Mouse (Mus musculus) limb, embryonic 10.5 days (tissue): ENCODE data around the gene Icam2. TPM values are rescaled to one million over a fixed set of nuclear protein-coding genes. Genes with fewer than 3 reads are reported as not detected.

ENCODE experiments used
- DNase-seq: peaks from one replicate; pipeline ENCODE4 v3.0.0-alpha.2; 2017; ENCODE audit warnings: low spot score
- H3K27ac ChIP-seq: fragments of 300-500 bp; sonication (generic); 2 replicates; pipeline ENCODE4 v1.5.1; 2016; ENCODE audit warnings: mild to moderate bottlenecking
- H3K27me3 ChIP-seq: fragments of 300-500 bp; sonication (generic); 2 replicates; pipeline ENCODE4 v1.6.1; 2016; ENCODE audit warnings: low read depth, mild to moderate bottlenecking; ENCODE audit not compliant: poor library complexity, severe bottlenecking
- H3K36me3 ChIP-seq: fragments of 300-500 bp; sonication (generic); 2 replicates; pipeline ENCODE4 v1.6.1; 2016; ENCODE audit warnings: mild to moderate bottlenecking, moderate library complexity
- H3K4me1 ChIP-seq: fragments of 300-500 bp; sonication (generic); 2 replicates; pipeline ENCODE4 v1.6.1; 2016
- H3K4me3 ChIP-seq: fragments of 300-500 bp; sonication (generic); 2 replicates; pipeline ENCODE4 v1.5.1; 2016; ENCODE audit warnings: mild to moderate bottlenecking, moderate library complexity
- H3K9me3 ChIP-seq: fragments of 300-500 bp; sonication (generic); replicated peaks from 2 replicates; pipeline ENCODE4 v1.6.1; 2016; ENCODE audit warnings: mild to moderate bottlenecking
- WGBS: fragments of 180-500 bp; shearing (Covaris S2); methylation state at CpG from one replicate; pipeline ENCODE4 v1.1.7; 2016; 5-methylcytosine and 5-hydroxymethylcytosine counted together
- polyA plus RNA-seq: library from polyadenylated mRNA; unstranded; fragments of >200 nt; fragmentation: Nextera tagmentation; extraction: Ambion mirVana; gene quantifications from 2 replicates; pipeline ENCODE4 v1.2.1, GENCODE M21; 2016

Icam2 gene
- polyA plus RNA-seq, 1 experiment from 2014 or later, result 24.7 TPM

GRCm38 (mm10) chr11:106386409-106386808, 1.5 kb downstream of the Icam2 start:
- Histone ChIP-seq H3K27ac (no peak overlapping the region), H3K9me3 (no peaks in the 10 kb centered on the region), H3K4me1 (peaks cover 10% of the 10 kb centered on the region; the same call in 1 of the 2 replicates), H3K27me3 (no peaks in the 10 kb centered on the region), H3K36me3 (no peaks in the 10 kb centered on the region), H3K4me3 (no peak overlapping the region)
- DNase-seq, result no peak
- WGBS, result 93% methylated on average over 3 of the region's 3 CpGs

GRCm38 (mm10) chr11:106383051-106383790, 4.7 kb downstream of the Icam2 start:
- no peaks in the 10 kb centered on the region for H3K27me3 ChIP-seq
- no peak for DNase-seq
- 0 out of 2 replicates have a peak, but pooled peaks cover 5% of the 10 kb centered on the region for H3K4me1 ChIP-seq
- H3K27ac ChIP-seq, result no peak overlapping the region
- no peak overlapping the region for H3K4me3 ChIP-seq
- WGBS, result 84% methylated on average over 6 of the region's 6 CpGs
- no peaks in the 10 kb centered on the region for H3K9me3 ChIP-seq
- no peaks in the 10 kb centered on the region for H3K36me3 ChIP-seq

GRCm38 (mm10) chr11:106382424-106382823, 5.5 kb downstream of the Icam2 start:
- 76% methylated on average over 5 of the region's 5 CpGs for WGBS
- Histone ChIP-seq H3K27ac (peak overlapping the region; percentile 20; the same call in 1 of the 2 replicates), H3K9me3 (no peaks in the 10 kb centered on the region), H3K36me3 (no peaks in the 10 kb centered on the region), H3K4me1 (0 out of 2 replicates have a peak, but pooled peaks cover 5% of the 10 kb centered on the region), H3K4me3 (peak overlapping the region; percentile 14; the same call in 1 of the 2 replicates), H3K27me3 (no peaks in the 10 kb centered on the region)
- DNase-seq, result no peak

GRCm38 (mm10) chr11:106381883-106382282, 6.0 kb downstream of the Icam2 start:
- Histone ChIP-seq H3K4me3 (peak overlapping the region; percentile 14), H3K27ac (peak overlapping the region; percentile 20), H3K4me1 (0 out of 2 replicates have a peak, but pooled peaks cover 5% of the 10 kb centered on the region), H3K9me3 (no peaks in the 10 kb centered on the region), H3K36me3 (no peaks in the 10 kb centered on the region), H3K27me3 (no peaks in the 10 kb centered on the region)
- WGBS, result 89% methylated on average over 7 of the region's 7 CpGs
- no peak for DNase-seq

- Histone ChIP-seq H3K4me1 (0 out of 2 replicates have a peak, but pooled peaks cover 5% of the 10 kb centered on the region), H3K27ac (no peak overlapping the region), H3K27me3 (no peaks in the 10 kb centered on the region), H3K36me3 (no peaks in the 10 kb centered on the region), H3K9me3 (no peaks in the 10 kb centered on the region), H3K4me3 (peak overlapping the region; percentile 14)
- no peak for DNase-seq
- 80% methylated on average over 11 of the region's 11 CpGs for WGBS
Observed at GRCm38 (mm10) chr11:106381011-106381410, 6.9 kb downstream of the Icam2 start.

- Histone ChIP-seq H3K4me1 (peaks cover 19% of the 10 kb centered on the region), H3K36me3 (no peaks in the 10 kb centered on the region), H3K4me3 (no peak overlapping the region), H3K9me3 (no peaks in the 10 kb centered on the region), H3K27ac (peak overlapping the region; percentile 64), H3K27me3 (no peaks in the 10 kb centered on the region)
- DNase-seq, result no peak
- 84% methylated on average over 5 of the region's 5 CpGs for WGBS
Observed at GRCm38 (mm10) chr11:106374979-106375378, 12.9 kb downstream of the Icam2 start.

GRCm38 (mm10) chr11:106374559-106374958, 13.3 kb downstream of the Icam2 start:
- no peaks in the 10 kb centered on the region for H3K27me3 ChIP-seq
- H3K4me1 ChIP-seq, result peaks cover 19% of the 10 kb centered on the region
- WGBS, result 63% methylated on average over 9 of the region's 9 CpGs
- peak overlapping the region; percentile 64 for H3K27ac ChIP-seq
- no peak for DNase-seq
- no peak overlapping the region for H3K4me3 ChIP-seq
- H3K9me3 ChIP-seq, result no peaks in the 10 kb centered on the region
- no peaks in the 10 kb centered on the region for H3K36me3 ChIP-seq

- H3K36me3 ChIP-seq, result no peaks in the 10 kb centered on the region
- no peaks in the 10 kb centered on the region for H3K9me3 ChIP-seq
- DNase-seq, result no peak
- 51% methylated on average over 11 of the region's 11 CpGs for WGBS
- H3K27me3 ChIP-seq, result no peaks in the 10 kb centered on the region
- H3K27ac ChIP-seq, result peak overlapping the region; percentile 64
- H3K4me3 ChIP-seq, result no peak overlapping the region
- peaks cover 19% of the 10 kb centered on the region for H3K4me1 ChIP-seq
Observed at GRCm38 (mm10) chr11:106373998-106374397, 13.9 kb downstream of the Icam2 start.

GRCm38 (mm10) chr11:106366316-106366715, 21.6 kb downstream of the Icam2 start:
- H3K27ac ChIP-seq, result no peak overlapping the region
- WGBS, result 16% methylated on average over 3 of the region's 3 CpGs
- DNase-seq, result peak; percentile 85
- no peaks in the 10 kb centered on the region for H3K9me3 ChIP-seq
- H3K4me1 ChIP-seq, result peaks cover 13% of the 10 kb centered on the region
- H3K36me3 ChIP-seq, result no peaks in the 10 kb centered on the region
- peaks cover 18% of the 10 kb centered on the region for H3K27me3 ChIP-seq
- H3K4me3 ChIP-seq, result no peak overlapping the region

GRCm38 (mm10) chr11:106365366-106365765, 22.5 kb downstream of the Icam2 start, which contains the start of gene Prr29:
TSS of gene Prr29 (plus strand) at chr11:106365472.
- Histone ChIP-seq H3K36me3 (no peaks in the 10 kb centered on the region), H3K27me3 (peaks cover 18% of the 10 kb centered on the region), H3K4me1 (peaks cover 13% of the 10 kb centered on the region), H3K27ac (no peak within 1 kb of the TSS), H3K9me3 (no peaks in the 10 kb centered on the region), H3K4me3 (no peak within 1 kb of the TSS)
- DNase-seq, result no peak
- 55% methylated on average over 10 of the region's 10 CpGs for WGBS

- H3K27ac ChIP-seq, result no peak overlapping the region
Observed at GRCm38 (mm10) chr11:106364712-106365111, 23.2 kb downstream of the Icam2 start.

GRCm38 (mm10) chr11:106359350-106359749, 28.5 kb downstream of the Icam2 start:
- no peak overlapping the region for H3K27ac ChIP-seq
- H3K9me3 ChIP-seq, result no peaks in the 10 kb centered on the region
- no peaks in the 10 kb centered on the region for H3K36me3 ChIP-seq
- no peak overlapping the region for H3K4me3 ChIP-seq
- WGBS, result 22% methylated on average over 5 of the region's 5 CpGs
- H3K4me1 ChIP-seq, result peaks cover 12% of the 10 kb centered on the region; the same call in 1 of the 2 replicates
- peak; percentile 59 for DNase-seq
- peaks cover 4% of the 10 kb centered on the region; the same call in 1 of the 2 replicates for H3K27me3 ChIP-seq

More at GRCm38 (mm10) chr11:106364712-106365111, 23.2 kb downstream of the Icam2 start:
- Histone ChIP-seq H3K4me3 (no peak overlapping the region), H3K36me3 (no peaks in the 10 kb centered on the region), H3K4me1 (peaks cover 13% of the 10 kb centered on the region), H3K27me3 (peaks cover 18% of the 10 kb centered on the region), H3K9me3 (no peaks in the 10 kb centered on the region)
- 7% methylated on average over 11 of the region's 11 CpGs for WGBS
- no peak for DNase-seq

GRCm38 (mm10) chr11:106355382-106356128, 32.3 kb downstream of the Icam2 start:
- DNase-seq, result no peak
- Histone ChIP-seq H3K27me3 (no peaks in the 10 kb centered on the region), H3K4me1 (peaks cover 24% of the 10 kb centered on the region), H3K36me3 (no peaks in the 10 kb centered on the region), H3K9me3 (no peaks in the 10 kb centered on the region), H3K27ac (0 out of 2 replicates have a peak overlapping the region, but pooled peaks have one; percentile 17), H3K4me3 (no peak overlapping the region)
- WGBS, result 69% methylated on average over 19 of the region's 19 CpGs
